Mouse (Mus musculus): ENCODE data around the gene C87436.

Gene C87436

GRCm38 (mm10) chr6:86438272-86439118 is at the start of gene C87436:
Gene C87436, plus strand, starts transcription at chr6:86438374.
- peak; percentile 93 for DNase-seq (ENCODE audit: low spot score)

GRCm38 (mm10) chr6:86388461-86388860 is 49.7 kb upstream of the C87436 start:
- DNase-seq (ENCODE audit: low spot score) = no peak

GRCm38 (mm10) chr6:86391326-86391725 is 46.8 kb upstream of the C87436 start:
- DNase-seq (ENCODE audit: low spot score) = no peak

- DNase-seq (ENCODE audit: low spot score) = no peak
Measured at GRCm38 (mm10) chr6:86393187-86393586, 45.0 kb upstream of the C87436 start.

- no peak for DNase-seq (ENCODE audit: low spot score)
Measured at GRCm38 (mm10) chr6:86394078-86394720, 44.0 kb upstream of the C87436 start.

- no peak for DNase-seq (ENCODE audit: low spot score)
Measured at GRCm38 (mm10) chr6:86395021-86395420, 43.2 kb upstream of the C87436 start.

GRCm38 (mm10) chr6:86395969-86396368 is 42.2 kb upstream of the C87436 start:
- DNase-seq (ENCODE audit: low spot score) = no peak

GRCm38 (mm10) chr6:86396581-86397256 is 41.5 kb upstream of the C87436 start, which contains the start of gene Pcyox1:
Gene Pcyox1, minus strand, starts transcription at chr6:86397154.
- DNase-seq (ENCODE audit: low spot score) = peak; percentile 78

- no peak for DNase-seq (ENCODE audit: low spot score)
Measured at GRCm38 (mm10) chr6:86397257-86397980, 40.8 kb upstream of the C87436 start.

GRCm38 (mm10) chr6:86398986-86399385 is 39.2 kb upstream of the C87436 start:
- DNase-seq (ENCODE audit: low spot score) = no peak

GRCm38 (mm10) chr6:86399995-86400394 is 38.2 kb upstream of the C87436 start:
- no peak for DNase-seq (ENCODE audit: low spot score)

- DNase-seq (ENCODE audit: low spot score) = peak; percentile 75
Measured at GRCm38 (mm10) chr6:86400972-86401371, 37.2 kb upstream of the C87436 start.

GRCm38 (mm10) chr6:86402681-86403607 is 35.2 kb upstream of the C87436 start:
- DNase-seq (ENCODE audit: low spot score) = no peak

- peak; percentile 91 for DNase-seq (ENCODE audit: low spot score)
Measured at GRCm38 (mm10) chr6:86403728-86404099, 34.5 kb upstream of the C87436 start.

GRCm38 (mm10) chr6:86404100-86404861 is 33.9 kb upstream of the C87436 start, which contains the start of gene Tia1:
Gene Tia1, plus strand, starts transcription at chr6:86404219.
- peak; percentile 95 for DNase-seq (ENCODE audit: low spot score)

GRCm38 (mm10) chr6:86404996-86405395 is 33.2 kb upstream of the C87436 start:
- DNase-seq (ENCODE audit: low spot score) = no peak

GRCm38 (mm10) chr6:86406306-86406705 is 31.9 kb upstream of the C87436 start:
- no peak for DNase-seq (ENCODE audit: low spot score)

GRCm38 (mm10) chr6:86418711-86419110 is 19.5 kb upstream of the C87436 start:
- DNase-seq (ENCODE audit: low spot score) = no peak

- no peak for DNase-seq (ENCODE audit: low spot score)
Measured at GRCm38 (mm10) chr6:86419239-86419638, 18.9 kb upstream of the C87436 start.

GRCm38 (mm10) chr6:86420491-86420890 is 17.7 kb upstream of the C87436 start:
- DNase-seq (ENCODE audit: low spot score) = no peak

All from c-Kit-positive CD71-positive TER-119-positive erythroid progenitor cells, embryonic 14.5 days (primary cell).